Mouse (Mus musculus): ENCODE data around the gene Pcnx.

Gene Pcnx

DNA sequence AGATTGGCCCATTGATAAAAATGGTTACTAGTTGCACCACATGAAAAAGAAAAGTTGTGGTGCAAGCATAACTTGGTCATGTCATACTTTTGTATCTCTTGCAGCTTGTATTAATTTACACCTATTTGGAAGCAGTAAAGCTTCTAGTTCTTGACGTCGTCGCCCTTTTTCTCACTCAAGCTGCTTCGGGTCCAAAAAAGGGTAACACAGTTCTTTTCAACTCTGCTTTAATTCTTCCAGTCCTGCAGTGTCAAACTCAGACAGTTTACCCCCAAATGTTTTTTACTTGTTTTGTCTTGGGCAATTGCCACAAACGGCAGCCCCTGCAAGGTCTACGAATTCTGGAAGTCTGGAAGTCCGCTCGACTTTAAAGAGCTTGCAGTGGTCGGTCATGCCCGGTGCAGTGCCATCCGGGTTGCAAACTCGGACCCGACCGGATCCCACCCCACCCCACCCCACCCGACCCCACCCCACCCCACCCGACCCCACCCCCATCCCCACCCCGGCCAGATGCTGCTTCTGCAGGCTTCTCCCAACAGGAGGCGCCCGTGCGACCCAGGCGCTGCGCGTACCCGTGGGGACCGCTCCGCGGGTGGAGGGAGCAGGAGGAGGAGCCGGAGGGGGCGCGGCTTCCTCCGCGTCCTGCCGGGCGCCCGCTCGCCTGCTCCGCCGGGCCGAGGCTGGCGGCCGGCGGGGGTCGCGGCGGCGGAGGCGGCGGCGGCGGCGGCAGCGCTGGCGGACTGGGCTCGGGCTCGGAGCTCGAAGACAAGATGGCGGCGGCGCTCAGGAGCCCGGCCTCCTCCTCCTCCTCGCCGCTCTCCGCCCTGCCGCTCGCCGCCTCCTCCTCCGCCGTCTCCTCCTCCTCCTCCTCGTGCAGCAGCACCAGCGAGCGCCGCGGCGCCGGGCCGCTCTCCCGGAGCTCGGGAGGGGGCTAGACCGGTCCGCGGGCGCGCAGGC is at the start of gene Pcnx:
TSS of gene Pcnx (plus strand) at position 673 of the 957 bp plus-strand sequence.
- peak; percentile 80 for DNase-seq (ENCODE audit: low spot score)

DNA sequence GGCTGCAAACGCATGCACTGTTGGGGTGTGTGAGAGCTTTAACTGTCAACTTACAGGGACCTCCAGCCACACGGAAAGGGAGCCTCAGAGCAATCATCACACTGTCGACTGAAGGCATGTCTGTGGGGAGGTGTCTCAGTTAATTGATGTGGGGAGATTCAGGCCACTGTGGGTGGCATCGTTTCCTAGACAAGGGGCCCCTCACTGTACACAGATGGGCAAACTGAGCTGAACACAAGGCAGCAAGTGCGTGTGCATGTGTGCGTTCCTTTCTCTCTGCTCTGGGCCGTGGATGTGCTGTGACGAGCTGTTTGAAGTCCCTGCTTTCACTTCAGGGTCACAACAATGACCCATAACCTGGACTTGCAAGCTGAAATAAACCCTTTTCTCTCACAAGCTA is 49.4 kb upstream of the Pcnx start:
- peak; percentile 1 for DNase-seq (ENCODE audit: low spot score)

GRCm38 (mm10) chr12:81814742-81815141 is 45.1 kb upstream of the Pcnx start:
- no peak for DNase-seq (ENCODE audit: low spot score)

DNA sequence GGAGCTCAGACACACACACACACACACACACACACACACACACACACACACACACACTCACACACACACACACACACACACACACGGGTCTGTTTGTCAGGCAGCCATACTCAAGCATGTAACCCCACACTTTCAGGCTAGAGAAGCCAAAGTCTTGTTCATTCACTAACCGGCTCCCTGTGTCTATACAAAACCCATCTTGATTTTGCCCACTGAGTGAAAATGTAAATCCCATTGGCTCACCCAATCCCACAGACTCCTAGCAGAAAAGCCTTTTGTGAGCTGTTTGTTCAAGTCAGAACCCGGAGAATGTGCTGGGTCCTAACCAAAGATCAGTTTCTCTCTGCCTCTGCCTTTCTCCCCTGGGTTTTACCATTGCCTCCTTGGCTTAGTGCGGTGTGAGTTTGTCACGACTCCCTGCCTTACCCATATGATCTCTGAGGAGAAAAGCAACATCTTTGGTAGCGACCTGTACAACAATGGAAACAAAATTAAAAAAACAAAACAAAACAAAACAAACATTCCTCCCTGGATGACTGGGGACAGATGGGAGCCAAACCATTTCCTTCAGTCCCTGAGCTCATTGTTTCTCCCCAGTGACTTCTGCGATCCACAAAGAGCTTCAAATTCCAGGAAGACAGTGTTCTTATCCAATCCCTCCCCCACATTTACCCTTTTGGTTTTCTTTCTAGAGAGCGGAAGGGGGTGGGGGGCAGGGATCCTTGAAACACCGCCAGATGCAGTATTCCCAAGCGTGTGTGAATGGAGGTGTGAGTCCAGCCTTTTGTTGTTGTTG is 43.3 kb upstream of the Pcnx start:
- DNase-seq (ENCODE audit: low spot score) = no peak

GRCm38 (mm10) chr12:81817126-81817505 is 42.7 kb upstream of the Pcnx start:
- no peak for DNase-seq (ENCODE audit: low spot score)

DNA sequence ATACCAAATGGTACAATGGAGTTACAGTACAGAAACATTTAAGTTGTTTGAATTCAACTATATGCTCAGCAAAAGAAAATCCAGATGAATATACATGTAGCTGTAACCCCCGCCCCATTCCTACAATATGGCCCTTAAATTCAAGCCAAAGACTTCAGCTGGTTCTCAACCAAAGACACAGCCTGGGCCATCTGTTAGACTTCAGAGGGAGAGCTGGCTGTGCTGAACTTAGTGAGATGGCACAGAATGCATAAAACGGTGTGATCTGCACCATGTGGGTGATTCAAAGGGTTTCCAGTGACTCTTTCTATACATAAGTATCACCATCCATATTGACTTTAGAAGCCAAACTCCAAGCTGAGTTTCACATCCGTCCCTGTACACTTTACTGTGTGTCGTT is 39.1 kb upstream of the Pcnx start:
- DNase-seq (ENCODE audit: low spot score) = no peak

GRCm38 (mm10) chr12:81822176-81822575 is 37.6 kb upstream of the Pcnx start:
- no peak for DNase-seq (ENCODE audit: low spot score)

DNA sequence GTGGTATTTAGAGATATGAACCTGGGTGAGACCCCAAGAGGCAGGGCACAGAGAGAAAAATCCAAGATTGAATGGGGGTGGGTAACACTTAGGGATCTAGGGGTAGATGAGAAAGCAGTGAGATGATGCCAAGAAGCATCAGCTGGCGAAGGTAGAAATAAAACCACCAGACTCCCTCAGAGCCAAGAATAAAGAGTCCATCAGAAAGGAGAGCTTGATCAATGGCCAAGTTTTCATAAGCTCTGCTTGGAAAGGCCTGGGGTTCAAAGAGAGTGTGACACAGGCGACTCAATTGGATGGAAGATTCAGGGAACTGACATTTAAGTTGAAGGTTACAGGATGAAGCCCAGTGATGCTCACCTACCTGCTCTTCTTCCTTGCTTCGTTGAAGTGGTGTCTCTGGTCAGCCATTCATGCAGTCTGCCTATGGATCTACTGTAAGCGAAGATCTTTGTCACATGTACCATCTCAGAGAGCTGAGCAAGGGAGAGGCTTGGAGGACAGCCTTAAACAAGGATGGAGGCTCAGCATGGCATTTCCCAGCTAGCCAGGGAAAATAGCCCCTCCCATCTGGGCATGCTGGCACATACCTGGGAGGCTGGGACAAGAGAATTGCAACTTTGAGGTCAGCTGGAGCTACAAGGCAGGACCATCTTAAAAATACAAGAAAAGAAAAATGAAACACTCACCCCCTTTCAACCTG is 36.9 kb upstream of the Pcnx start:
- no peak for DNase-seq (ENCODE audit: low spot score)

GRCm38 (mm10) chr12:81828355-81828754 is 31.5 kb upstream of the Pcnx start:
- DNase-seq (ENCODE audit: low spot score) = no peak

GRCm38 (mm10) chr12:81832039-81832738 is 27.6 kb upstream of the Pcnx start:
- no peak for DNase-seq (ENCODE audit: low spot score)

DNA sequence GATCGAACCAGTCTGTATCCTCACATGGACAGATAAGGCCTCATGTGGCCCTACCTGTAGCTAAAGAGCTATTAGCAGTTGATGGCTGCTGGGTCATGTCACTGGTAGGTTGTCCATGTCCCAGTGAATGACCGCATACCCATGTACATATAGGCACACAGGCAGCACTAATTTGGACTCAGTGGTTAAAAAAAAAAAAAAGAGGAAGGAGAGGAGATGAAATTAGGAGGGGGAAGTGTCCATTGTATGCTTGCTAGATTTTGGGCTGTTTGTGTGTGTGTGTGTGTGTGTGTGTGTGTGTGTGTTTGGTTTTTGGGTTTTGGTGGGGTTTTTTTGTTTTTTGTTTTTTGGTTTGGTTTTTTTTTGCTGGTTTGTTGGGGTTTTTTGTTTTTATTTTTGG is 26.7 kb upstream of the Pcnx start:
- DNase-seq (ENCODE audit: low spot score) = no peak

DNA sequence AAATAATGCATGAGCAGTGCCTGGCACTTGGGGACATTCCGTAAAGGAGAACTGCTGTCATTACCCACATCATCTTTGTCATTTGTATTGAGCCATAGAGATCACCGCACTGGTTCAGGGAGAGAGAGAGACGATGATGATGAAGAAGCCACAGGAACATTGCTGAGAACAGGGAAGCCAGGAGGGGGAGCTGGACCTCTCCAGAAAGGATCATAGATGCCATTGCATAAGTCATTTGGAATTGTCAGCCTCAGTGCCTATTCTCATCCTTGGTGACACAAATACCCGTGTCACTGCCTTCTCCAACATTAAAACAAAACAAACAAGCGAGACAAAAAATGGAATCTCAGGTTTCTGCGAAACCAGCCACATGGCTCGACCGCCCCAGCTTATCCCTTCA is 23.7 kb upstream of the Pcnx start:
- no peak for DNase-seq (ENCODE audit: low spot score)

DNA sequence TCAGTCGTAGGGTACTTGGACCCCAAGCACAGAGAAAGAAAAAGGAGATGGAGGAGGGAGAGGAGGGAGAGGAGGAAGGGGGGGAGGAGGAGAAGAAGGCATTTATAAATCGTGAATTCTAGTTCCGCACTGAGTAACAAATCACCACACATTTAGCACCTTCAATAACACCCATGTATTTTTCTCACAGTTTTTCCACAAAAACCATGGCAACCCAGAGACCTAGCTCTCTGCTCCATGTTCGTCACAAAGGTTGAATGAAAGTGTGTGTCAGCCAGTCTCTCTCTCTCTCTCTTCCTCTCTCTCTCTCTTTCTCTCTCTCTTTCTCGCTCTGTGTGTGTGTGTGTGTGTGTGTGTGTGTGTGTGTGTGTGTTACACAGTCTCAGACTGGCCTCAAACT is 22.4 kb upstream of the Pcnx start:
- DNase-seq (ENCODE audit: low spot score) = no peak

DNA sequence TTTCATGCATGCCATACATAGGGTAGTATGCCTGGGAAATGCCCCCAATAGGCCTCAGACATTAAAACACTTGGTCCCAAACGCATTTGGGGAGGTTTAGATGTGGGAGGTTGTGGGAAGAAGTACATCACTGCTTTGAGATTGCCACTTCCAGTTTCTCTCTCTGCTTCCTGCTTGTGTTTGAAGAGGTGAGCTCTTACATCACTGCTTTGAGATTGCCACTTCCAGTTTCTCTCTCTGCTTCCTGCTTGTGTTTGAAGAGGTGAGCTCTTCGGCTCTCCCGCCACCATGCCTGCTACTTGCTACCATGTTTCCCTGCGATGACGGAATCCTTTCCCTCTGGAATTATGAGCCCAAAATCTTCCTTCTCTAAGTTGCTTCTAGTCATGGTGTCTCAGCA is 20.2 kb upstream of the Pcnx start:
- peak; percentile 21 for DNase-seq (ENCODE audit: low spot score)

GRCm38 (mm10) chr12:81841046-81841445 is 18.8 kb upstream of the Pcnx start:
- no peak for DNase-seq (ENCODE audit: low spot score)

DNA sequence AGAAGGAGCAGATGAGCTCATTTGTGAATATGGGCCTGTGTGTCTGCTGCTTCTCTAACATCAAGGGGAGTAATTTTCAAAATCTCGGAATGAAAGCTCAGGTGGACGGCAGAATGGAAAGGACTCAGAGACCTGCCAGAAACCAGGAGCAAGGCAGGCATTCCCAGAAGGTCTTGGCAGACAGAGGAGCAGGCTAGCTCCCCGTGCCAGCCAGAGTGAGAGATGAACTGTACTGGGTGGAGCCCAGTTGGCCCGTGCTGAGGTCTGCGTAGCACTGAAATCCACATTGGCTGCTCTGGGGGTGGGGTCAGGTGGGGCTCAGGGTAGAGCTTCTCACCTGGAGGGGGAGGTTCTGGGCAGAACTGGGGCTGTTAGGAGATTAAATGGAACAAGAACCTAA is 16.3 kb upstream of the Pcnx start:
- DNase-seq (ENCODE audit: low spot score) = no peak

DNA sequence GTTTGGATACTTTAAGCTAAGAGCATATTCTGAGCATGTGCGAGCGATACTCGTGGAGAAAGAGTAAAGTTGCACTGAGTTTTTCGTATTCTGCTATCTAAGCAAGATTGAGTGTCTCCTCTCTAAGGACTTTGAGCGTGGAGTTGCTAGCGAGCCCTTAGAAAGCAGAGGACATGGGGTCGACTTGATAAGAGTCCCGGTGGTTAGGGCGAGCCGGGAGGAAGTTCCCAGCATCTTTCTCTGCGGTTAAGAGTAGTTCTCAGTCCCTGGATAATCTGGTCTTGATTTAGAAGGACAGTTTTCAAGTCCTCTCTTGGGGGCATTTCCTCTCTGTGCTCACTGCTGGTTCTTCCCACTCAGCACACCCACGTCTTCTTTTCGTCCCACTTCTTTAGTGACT is 15.3 kb upstream of the Pcnx start:
- no peak for DNase-seq (ENCODE audit: low spot score)

- peak; percentile 22 for DNase-seq (ENCODE audit: low spot score)
Observed at GRCm38 (mm10) chr12:81844981-81845380, 14.8 kb upstream of the Pcnx start.

- no peak for DNase-seq (ENCODE audit: low spot score)
Observed at GRCm38 (mm10) chr12:81849629-81850028, 10.2 kb upstream of the Pcnx start.

GRCm38 (mm10) chr12:81852551-81852950 is 7.3 kb upstream of the Pcnx start:
- DNase-seq (ENCODE audit: low spot score) = no peak

DNA sequence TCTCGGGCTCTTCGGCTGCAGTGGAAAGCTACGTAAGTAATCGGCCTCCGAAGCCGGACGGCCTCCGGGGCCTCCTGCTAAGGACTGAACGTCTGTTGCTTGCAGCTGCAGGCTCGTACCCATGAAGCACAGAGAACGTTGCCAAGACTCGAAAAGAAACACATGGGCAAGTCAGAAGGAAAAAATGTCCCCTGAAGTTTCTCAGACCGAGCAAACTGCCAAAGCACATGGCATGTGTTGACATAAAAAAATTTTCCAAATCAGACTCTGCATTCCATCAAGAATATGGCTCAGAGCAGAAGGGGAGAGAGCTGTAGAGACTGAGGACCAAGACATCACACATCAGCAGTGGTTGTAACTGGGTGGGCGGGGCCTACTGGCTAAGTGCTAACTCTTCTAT is 6.8 kb upstream of the Pcnx start:
- no peak for DNase-seq (ENCODE audit: low spot score)

DNA sequence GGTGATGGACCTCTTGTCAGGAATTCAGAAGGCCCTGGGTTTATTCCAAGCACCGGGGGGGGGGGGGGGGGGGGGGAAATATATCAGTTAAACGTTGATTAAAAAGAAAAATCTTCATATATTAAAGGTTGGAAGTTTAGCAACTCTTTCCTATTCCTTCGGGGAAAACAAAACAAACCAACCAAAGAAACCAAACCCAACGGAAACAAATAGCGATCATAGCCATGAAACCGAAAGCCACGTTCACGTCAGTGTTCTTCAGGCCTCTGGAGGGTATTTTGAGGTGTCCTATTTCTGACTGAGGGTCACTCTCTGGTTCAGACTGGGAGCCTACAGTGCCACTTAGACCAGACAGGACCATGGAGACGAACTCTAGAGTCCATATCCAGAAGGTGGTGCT is 6.3 kb upstream of the Pcnx start:
- no peak for DNase-seq (ENCODE audit: low spot score)
